Mouse (Mus musculus): Measurements from ENCODE around the gene Myo6. TPM values are rescaled to one million over a fixed set of nuclear protein-coding genes. Genes with fewer than 3 reads are reported as not detected.

Gene Myo6
- total and polyA plus RNA-seq, 3 experiments, result 1.2 to 1.6 TPM; not detected in 1

Other genes with a start within 250 kb of the Myo6 start
- gene Filip1, start 152.2 kb upstream of the Myo6 start, total RNA-seq (2012; rRNA removed), result not detected in 2 replicates
- gene Filip1, start 152.2 kb upstream of the Myo6 start, polyA plus RNA-seq (2012; ENCODE audit: insufficient read depth in 1 of 2, insufficient read length in 2 of 2, low read depth in 1 of 2, low replicate concordance in 2 of 2, missing spikeins in 1 of 2), result not detected
- gene Senp6, start 98.1 kb upstream of the Myo6 start, total RNA-seq (2012; rRNA removed), result 70.5 and 71.1 TPM in 2 replicates
- 100 to 1,000 TPM in 1 of 2 experiments, 10 to 100 TPM in 1; 67.0 to 670 TPM for gene Senp6, start 98.1 kb upstream of the Myo6 start, polyA plus RNA-seq (2012; ENCODE audit: insufficient read depth in 1 of 2, insufficient read length in 2 of 2, low read depth in 1 of 2, low replicate concordance in 2 of 2, missing spikeins in 1 of 2)

Data from MEL (cell line).